Mouse (Mus musculus): ENCODE measurements at regions not wholly inside any gene's neighbourhood (a gene's known extent, or its start where the extent isn't known, plus 50 kb on each side); places are given as distances from the start of the nearest gene placed in this dataset.

GRCm38 (mm10) chrX:50591477-50591876 is 163.2 kb upstream of the Olfr1324 start:
- TF ChIP-seq FLI1 (IDR thresholded peaks at IDR 0.05; ENCODE audit: low read length) (no peak), GATA1 (IDR thresholded peaks at IDR 0.05; ENCODE audit: borderline replicate concordance, low read length) (no peak)
